Mouse (Mus musculus) ES-Bruce4 (cell line): Measurements from ENCODE around the gene Itga9. TPM values are rescaled to one million over a fixed set of nuclear protein-coding genes. Genes with fewer than 3 reads are reported as not detected.

Source experiments
- H3K27ac ChIP-seq: 2 replicates; pipeline ENCODE4 v1.5.1; 2012; ENCODE audit warnings: low read length, inconsistent platforms; ENCODE audit not compliant: insufficient read depth
- H3K27me3 ChIP-seq: 2 replicates; pipeline ENCODE4 v1.6.1; 2012; ENCODE audit warnings: mild to moderate bottlenecking, low read length, inconsistent platforms; ENCODE audit not compliant: control insufficient read depth, poor library complexity, insufficient read depth, severe bottlenecking
- H3K36me3 ChIP-seq: 2 replicates; pipeline ENCODE4 v1.6.1; 2012; ENCODE audit warnings: inconsistent platforms, mild to moderate bottlenecking, low read length, moderate library complexity; ENCODE audit not compliant: control insufficient read depth, poor library complexity, insufficient read depth, severe bottlenecking
- H3K4me1 ChIP-seq: one replicate; pipeline ENCODE4 v1.8.1; 2011; ENCODE audit warnings: low read length; ENCODE audit not compliant: control insufficient read depth, insufficient read depth
- H3K4me3 ChIP-seq: 2 replicates; pipeline ENCODE4 v1.5.1; 2011; ENCODE audit warnings: low read depth, mild to moderate bottlenecking, low read length
- H3K9ac ChIP-seq: 2 replicates; pipeline ENCODE4 v1.6.1; 2012; ENCODE audit warnings: low read depth, mild to moderate bottlenecking, inconsistent platforms; ENCODE audit not compliant: poor library complexity, severe bottlenecking
- H3K9me3 ChIP-seq: replicated peaks from 2 replicates; pipeline ENCODE4 v1.6.1; 2012; ENCODE audit warnings: mild to moderate bottlenecking, low read length, inconsistent platforms; ENCODE audit not compliant: control insufficient read depth, poor library complexity, insufficient read depth, severe bottlenecking
- CTCF ChIP-seq: IDR thresholded peaks from one replicate; pipeline ENCODE4 v1.8.1; 2011; ENCODE audit warnings: low read depth, low read length
- EP300 ChIP-seq: IDR thresholded peaks from 2 replicates; pipeline ENCODE4 v1.6.1; 2011; ENCODE audit warnings: low read depth, low read length; ENCODE audit not compliant: insufficient read depth
- POLR2A ChIP-seq: IDR thresholded peaks from one replicate; pipeline ENCODE4 v1.8.1; 2011; ENCODE audit warnings: low read length; ENCODE audit not compliant: insufficient read depth
- polyA plus RNA-seq: library from polyadenylated mRNA; stranded (reverse); fragments of >200 nt; gene quantifications from 2 replicates; pipeline ENCODE4 v1.2.4, GENCODE M21; 2011; ENCODE audit warnings: low read depth; ENCODE audit not compliant: missing spikeins, insufficient read depth, insufficient read length

The Itga9 gene
- polyA plus RNA-seq, 1 experiment, result 5.2 TPM

GRCm38 (mm10) chr9:118934319-118934718 lies 327.8 kb downstream of the Itga9 start:
- H3K27ac ChIP-seq, result no peak overlapping the region
- no peaks in the 10 kb centered on the region for H3K4me1 ChIP-seq
- no peak overlapping the region for H3K4me3 ChIP-seq
- no peaks in the 10 kb centered on the region for H3K27me3 ChIP-seq
- H3K36me3 ChIP-seq, result no peaks in the 10 kb centered on the region
- no peak overlapping the region for H3K9ac ChIP-seq
- no peaks in the 10 kb centered on the region for H3K9me3 ChIP-seq
- TF ChIP-seq CTCF, result no peak
- no peak for TF ChIP-seq POLR2A
- no peak for TF ChIP-seq EP300

GRCm38 (mm10) chr9:118935098-118935497 lies 328.6 kb downstream of the Itga9 start:
- no peak overlapping the region for H3K4me3 ChIP-seq
- no peak overlapping the region for H3K9ac ChIP-seq
- H3K36me3 ChIP-seq, result no peaks in the 10 kb centered on the region
- no peak for TF ChIP-seq CTCF
- TF ChIP-seq POLR2A, result no peak
- TF ChIP-seq EP300, result no peak
- no peaks in the 10 kb centered on the region for H3K27me3 ChIP-seq
- H3K4me1 ChIP-seq, result no peaks in the 10 kb centered on the region
- H3K9me3 ChIP-seq, result no peaks in the 10 kb centered on the region
- no peak overlapping the region for H3K27ac ChIP-seq

GRCm38 (mm10) chr9:118936071-118936470 lies 329.6 kb downstream of the Itga9 start:
- no peaks in the 10 kb centered on the region for H3K36me3 ChIP-seq
- no peaks in the 10 kb centered on the region for H3K9me3 ChIP-seq
- TF ChIP-seq EP300 (no peak), CTCF (no peak)
- no peak overlapping the region for H3K27ac ChIP-seq
- H3K9ac ChIP-seq, result no peak overlapping the region
- H3K4me1 ChIP-seq, result no peaks in the 10 kb centered on the region
- no peaks in the 10 kb centered on the region for H3K27me3 ChIP-seq
- H3K4me3 ChIP-seq, result no peak overlapping the region

GRCm38 (mm10) chr9:118937515-118937914 lies 331.0 kb downstream of the Itga9 start:
- Histone ChIP-seq H3K27me3 (no peaks in the 10 kb centered on the region), H3K27ac (no peak overlapping the region), H3K9ac (no peak overlapping the region), H3K4me1 (no peaks in the 10 kb centered on the region), H3K9me3 (no peaks in the 10 kb centered on the region), H3K36me3 (no peaks in the 10 kb centered on the region), H3K4me3 (no peak overlapping the region)
- no peak for TF ChIP-seq CTCF
- TF ChIP-seq EP300, result no peak
- no peak for TF ChIP-seq POLR2A

- Histone ChIP-seq H3K9me3 (no peaks in the 10 kb centered on the region), H3K27me3 (no peaks in the 10 kb centered on the region), H3K36me3 (no peaks in the 10 kb centered on the region), H3K9ac (no peak overlapping the region), H3K4me1 (no peaks in the 10 kb centered on the region), H3K4me3 (no peak overlapping the region), H3K27ac (no peak overlapping the region)
- TF ChIP-seq CTCF, result no peak
- no peak for TF ChIP-seq POLR2A
- peak; percentile 34; the same call in 1 of the 2 replicates for TF ChIP-seq EP300
Observed at GRCm38 (mm10) chr9:118939410-118939809, 332.9 kb downstream of the Itga9 start.

- Histone ChIP-seq H3K27ac (no peak overlapping the region), H3K4me3 (no peak overlapping the region)
- TF ChIP-seq POLR2A, result no peak
- TF ChIP-seq EP300, result no peak
- no peak for TF ChIP-seq CTCF
Observed at GRCm38 (mm10) chr9:118939831-118940230, 333.3 kb downstream of the Itga9 start.

More at GRCm38 (mm10) chr9:118939831-118940230, 333.3 kb downstream of the Itga9 start:
- Histone ChIP-seq H3K9ac (no peak overlapping the region), H3K4me1 (no peaks in the 10 kb centered on the region), H3K36me3 (no peaks in the 10 kb centered on the region), H3K9me3 (no peaks in the 10 kb centered on the region), H3K27me3 (no peaks in the 10 kb centered on the region)
